Mouse (Mus musculus) adrenal gland, adult 8-10 months (tissue): ENCODE data around the gene Zdbf2. TPM values are rescaled to one million over a fixed set of nuclear protein-coding genes. Genes with fewer than 3 reads are reported as not detected.

Experiments used
- DNase-seq: peaks from one replicate; pipeline ENCODE4 v3.0.0; 2022
- total RNA-seq, 4 experiments: library from RNA; stranded (reverse); gene quantifications; 2 replicates each; pipeline ENCODE4 v1.2.4; 2022

The Zdbf2 gene
- 10 to 100 TPM in 2 of 4 experiments, 1 to 10 TPM in 2; 6.2 to 12.0 (median 9.7) TPM for total RNA-seq

GRCm38 (mm10) chr1:63272741-63273338 lies at the start of gene Zdbf2:
TSS of gene Zdbf2 (plus strand) at chr1:63273265.
- DNase-seq: no peak

GRCm38 (mm10) chr1:63225009-63225408 lies 48.1 kb upstream of the Zdbf2 start:
- no peak for DNase-seq

GRCm38 (mm10) chr1:63225890-63226289 lies 47.2 kb upstream of the Zdbf2 start:
- DNase-seq: no peak

- no peak for DNase-seq
These were observed 45.8 kb upstream of the Zdbf2 start for GRCm38 (mm10) chr1:63227241-63227640.

GRCm38 (mm10) chr1:63237371-63237770 lies 35.7 kb upstream of the Zdbf2 start:
- no peak for DNase-seq

- DNase-seq: no peak
These were observed 33.8 kb upstream of the Zdbf2 start for GRCm38 (mm10) chr1:63239305-63239704.

- no peak for DNase-seq
These were observed 33.3 kb upstream of the Zdbf2 start for GRCm38 (mm10) chr1:63239751-63240150.

- DNase-seq: no peak
These were observed 29.2 kb upstream of the Zdbf2 start for GRCm38 (mm10) chr1:63243854-63244253.

- DNase-seq: no peak
These were observed 26.1 kb upstream of the Zdbf2 start for GRCm38 (mm10) chr1:63246862-63247521.

GRCm38 (mm10) chr1:63247831-63248359 lies 25.2 kb upstream of the Zdbf2 start:
- DNase-seq: no peak

- DNase-seq: no peak
These were observed 24.7 kb upstream of the Zdbf2 start for GRCm38 (mm10) chr1:63248360-63248851.

- no peak for DNase-seq
These were observed 23.8 kb upstream of the Zdbf2 start for GRCm38 (mm10) chr1:63249261-63249660.

- DNase-seq: no peak
These were observed 20.5 kb upstream of the Zdbf2 start for GRCm38 (mm10) chr1:63252351-63253209.

GRCm38 (mm10) chr1:63253291-63253690 lies 19.8 kb upstream of the Zdbf2 start:
- DNase-seq: no peak

- no peak for DNase-seq
These were observed 18.0 kb upstream of the Zdbf2 start for GRCm38 (mm10) chr1:63255101-63255500.

GRCm38 (mm10) chr1:63256083-63256482 lies 17.0 kb upstream of the Zdbf2 start:
- no peak for DNase-seq

- no peak for DNase-seq
These were observed 14.6 kb upstream of the Zdbf2 start for GRCm38 (mm10) chr1:63258501-63258900.

GRCm38 (mm10) chr1:63259271-63259830 lies 13.7 kb upstream of the Zdbf2 start:
- no peak for DNase-seq

- no peak for DNase-seq
These were observed 12.9 kb upstream of the Zdbf2 start for GRCm38 (mm10) chr1:63259916-63260741.

- DNase-seq: no peak
These were observed 12.4 kb upstream of the Zdbf2 start for GRCm38 (mm10) chr1:63260742-63261033.

- DNase-seq: no peak
These were observed 11.9 kb upstream of the Zdbf2 start for GRCm38 (mm10) chr1:63261041-63261590.

GRCm38 (mm10) chr1:63263671-63264070 lies 9.4 kb upstream of the Zdbf2 start:
- no peak for DNase-seq
